Mouse (Mus musculus) cortical plate, adult 2 months (tissue): ENCODE data around the gene Ubb. TPM values are rescaled to one million over a fixed set of nuclear protein-coding genes. Genes with fewer than 3 reads are reported as not detected.

Experiments used
- H3K27ac ChIP-seq: fragments of 200-500 bp; 2 replicates; pipeline ENCODE4 v1.5.1; 2012; ENCODE audit warnings: low read length, control low read depth, inconsistent platforms; ENCODE audit not compliant: insufficient read depth
- H3K4me1 ChIP-seq: fragments of 200-500 bp; 2 replicates; pipeline ENCODE4 v1.6.1; 2011; ENCODE audit warnings: low read length; ENCODE audit not compliant: control insufficient read depth, insufficient read depth
- H3K4me3 ChIP-seq: fragments of 200-500 bp; 2 replicates; pipeline ENCODE4 v1.5.1; 2011; ENCODE audit warnings: mild to moderate bottlenecking, low read length, control low read depth; ENCODE audit not compliant: insufficient read depth
- CTCF ChIP-seq: fragments of 200-500 bp; IDR thresholded peaks from 2 replicates; pipeline ENCODE4 v1.5.1; 2011; ENCODE audit warnings: mild to moderate bottlenecking, control low read depth, low read length; ENCODE audit not compliant: insufficient read depth; ENCODE audit errors: extremely low read depth
- POLR2A ChIP-seq: fragments of 200-500 bp; IDR thresholded peaks from 2 replicates; pipeline ENCODE4 v1.6.1; 2011; ENCODE audit warnings: mild to moderate bottlenecking, low read length, control low read depth; ENCODE audit not compliant: insufficient read depth; ENCODE audit errors: extremely low read depth
- polyA plus RNA-seq: library from polyadenylated mRNA; depleted of rRNA; stranded (reverse); fragments of >200 nt; gene quantifications from 2 replicates; pipeline ENCODE4 v1.2.3, GENCODE M21; 2012

The Ubb gene
- polyA plus RNA-seq, 1 experiment = 3,262 TPM

- TF ChIP-seq POLR2A (no peak; the same call in 1 of the 2 replicates), CTCF (no peak)
These were observed 1.2 kb upstream of the Ubb start for GRCm38 (mm10) chr11:62549782-62550181.

GRCm38 (mm10) chr11:62550227-62550685 is 715 bp upstream of the Ubb start:
- TF ChIP-seq POLR2A (no peak), CTCF (no peak)
- H3K4me1 ChIP-seq = peaks cover 5% of the 10 kb centered on the region; the same call in 1 of the 2 replicates
- H3K4me3 ChIP-seq = peak overlapping the region; percentile 69

More at GRCm38 (mm10) chr11:62549782-62550181, 1.2 kb upstream of the Ubb start:
- peak overlapping the region; percentile 28; the same call in 1 of the 2 replicates for H3K27ac ChIP-seq
- H3K4me3 ChIP-seq = peak overlapping the region; percentile 69
- peaks cover 5% of the 10 kb centered on the region; the same call in 1 of the 2 replicates for H3K4me1 ChIP-seq

GRCm38 (mm10) chr11:62551226-62552119 is 502 bp downstream of the Ubb start:
- Histone ChIP-seq H3K4me3 (peak overlapping the region; percentile 69), H3K4me1 (peaks cover 5% of the 10 kb centered on the region; the same call in 1 of the 2 replicates), H3K27ac (peak overlapping the region; percentile 94)
- peak; percentile 100 for TF ChIP-seq POLR2A
- no peak for TF ChIP-seq CTCF

More at GRCm38 (mm10) chr11:62550227-62550685, 715 bp upstream of the Ubb start:
- H3K27ac ChIP-seq = peak overlapping the region; percentile 99

DNA sequence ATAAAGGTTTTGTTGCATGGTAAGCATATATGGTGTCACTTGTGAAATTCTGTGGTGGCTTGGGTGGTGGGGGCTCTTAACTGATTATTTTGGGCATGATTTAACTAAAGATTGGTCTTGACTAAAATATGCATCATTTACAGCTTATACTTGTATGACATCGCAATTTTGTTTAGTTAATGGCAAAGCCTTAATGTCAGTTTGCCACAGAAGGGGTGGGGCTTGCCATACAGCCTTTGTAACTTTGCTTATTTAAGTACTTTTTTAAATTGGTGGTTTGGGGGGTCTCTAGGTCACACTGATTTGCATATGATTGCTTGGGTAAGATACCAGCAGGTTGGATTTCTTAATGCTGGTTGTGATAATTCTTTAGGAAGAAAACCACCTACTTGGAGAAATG is 2.2 kb downstream of the Ubb start:
- Histone ChIP-seq H3K4me3 (peak overlapping the region; percentile 47; the same call in 1 of the 2 replicates), H3K4me1 (peaks cover 5% of the 10 kb centered on the region; the same call in 1 of the 2 replicates), H3K27ac (no peak overlapping the region)
- no peak for TF ChIP-seq POLR2A
- TF ChIP-seq CTCF = no peak

- peaks cover 5% of the 10 kb centered on the region; the same call in 1 of the 2 replicates for H3K4me1 ChIP-seq
- H3K27ac ChIP-seq = no peak overlapping the region
- H3K4me3 ChIP-seq = peak overlapping the region; percentile 47
- TF ChIP-seq CTCF (no peak), POLR2A (no peak)
These were observed 2.7 kb downstream of the Ubb start for GRCm38 (mm10) chr11:62553633-62554032.

GRCm38 (mm10) chr11:62554163-62554855 is 3.3 kb downstream of the Ubb start:
- no peak for TF ChIP-seq CTCF
- Histone ChIP-seq H3K4me1 (peaks cover 5% of the 10 kb centered on the region; the same call in 1 of the 2 replicates), H3K4me3 (peak overlapping the region; percentile 47), H3K27ac (no peak overlapping the region)

- Histone ChIP-seq H3K4me3 (no peak overlapping the region), H3K4me1 (peaks cover 3% of the 10 kb centered on the region; the same call in 1 of the 2 replicates), H3K27ac (no peak overlapping the region)
- no peak for TF ChIP-seq CTCF
- peak; percentile 35; the same call in 1 of the 2 replicates for TF ChIP-seq POLR2A
These were observed 4.1 kb downstream of the Ubb start for GRCm38 (mm10) chr11:62554934-62555517.

- peaks cover 3% of the 10 kb centered on the region; the same call in 1 of the 2 replicates for H3K4me1 ChIP-seq
- no peak for TF ChIP-seq CTCF
- TF ChIP-seq POLR2A = no peak
- no peak overlapping the region for H3K4me3 ChIP-seq
- no peak overlapping the region for H3K27ac ChIP-seq
These were observed 5.0 kb downstream of the Ubb start for GRCm38 (mm10) chr11:62555896-62556412.

- Histone ChIP-seq H3K4me3 (no peak overlapping the region), H3K4me1 (peaks cover 3% of the 10 kb centered on the region; the same call in 1 of the 2 replicates), H3K27ac (no peak overlapping the region)
- TF ChIP-seq POLR2A (no peak), CTCF (no peak)
These were observed 6.2 kb downstream of the Ubb start for GRCm38 (mm10) chr11:62557205-62557604.
